Mouse (Mus musculus): Measurements from ENCODE around the gene Pramef12.
"Not testable (repeated sequence)": the region's sequence is repeated elsewhere in the genome, so short reads cannot be mapped to it uniquely, and the experiment has no call there.

The Pramef12 gene

GRCm38 (mm10) chr4:144408290-144408689, at the start of gene Pramef12:
Gene Pramef12, minus strand, starts transcription at chr4:144408464.
- POLR2A ChIA-PET = no interaction called here
- CTCF ChIA-PET = no interaction called here

- POLR2A ChIA-PET = no interaction called here
- CTCF ChIA-PET = no interaction called here
These were observed 45.0 kb upstream of the Pramef12 start, which contains the start of gene Gm9944 for GRCm38 (mm10) chr4:144453217-144453616. Gene Gm9944, minus strand, starts transcription at chr4:144453317.

GRCm38 (mm10) chr4:144448546-144448945, 40.3 kb upstream of the Pramef12 start:
- POLR2A ChIA-PET = no interaction called here
- CTCF ChIA-PET = no interaction called here

GRCm38 (mm10) chr4:144441582-144441981, 33.3 kb upstream of the Pramef12 start:
- CTCF ChIA-PET = no interaction called here
- POLR2A ChIA-PET = interaction anchor here in 1 of 4 experiments (0.5 kb wide), 1 partner anchor 123 kb away, joined by 3 read pairs; no protein-coding TSS in a partner anchor

- ChIA-PET POLR2A (no interaction called here), CTCF (no interaction called here)
These were observed 32.8 kb upstream of the Pramef12 start for GRCm38 (mm10) chr4:144441095-144441494.

GRCm38 (mm10) chr4:144438672-144439071, 30.4 kb upstream of the Pramef12 start, which contains the start of gene 1700012P22Rik:
Gene 1700012P22Rik, minus strand, starts transcription at chr4:144438772.
- POLR2A ChIA-PET = interaction anchor here in 1 of 4 experiments (0.6 kb wide), 1 partner anchor 468 kb away, joined by 6 read pairs; no protein-coding TSS in a partner anchor
- CTCF ChIA-PET = no interaction called here

- CTCF ChIA-PET = no interaction called here
- POLR2A ChIA-PET = interaction anchor here in 1 of 4 experiments (0.5 kb wide), 1 partner anchor 384 kb away, joined by 3 read pairs; no protein-coding TSS in a partner anchor
These were observed 25.0 kb upstream of the Pramef12 start for GRCm38 (mm10) chr4:144433216-144433615.

GRCm38 (mm10) chr4:144430723-144431122, 22.5 kb upstream of the Pramef12 start:
- CTCF ChIA-PET = no interaction called here
- POLR2A ChIA-PET = interaction anchor here in 1 of 4 experiments (1.1 kb wide), 1 partner anchor 19 kb away, joined by 3 read pairs; no protein-coding TSS in a partner anchor

- ChIA-PET CTCF (interaction anchor here in 2 of 4 experiments (0.6 to 0.7 kb wide), 2 partner anchors 8 to 1678 kb away, joined by 3 to 5 read pairs; no protein-coding TSS in a partner anchor), POLR2A (no interaction called here)
These were observed 20.6 kb upstream of the Pramef12 start for GRCm38 (mm10) chr4:144428868-144429267.

GRCm38 (mm10) chr4:144424590-144424989, 16.3 kb upstream of the Pramef12 start:
- ChIA-PET POLR2A (no interaction called here), CTCF (no interaction called here)

GRCm38 (mm10) chr4:144420644-144421043, 12.4 kb upstream of the Pramef12 start:
- CTCF ChIA-PET = interaction anchor here in 2 of 4 experiments (0.6 to 1.6 kb wide), 2 partner anchors 14 to 15 kb away, joined by 4 read pairs; no protein-coding TSS in a partner anchor
- POLR2A ChIA-PET = interaction anchor here in 1 of 4 experiments (1.0 to 1.3 kb wide), 2 partner anchors 14 to 16 kb away, joined by 3 to 7 read pairs; no protein-coding TSS in a partner anchor

GRCm38 (mm10) chr4:144406261-144406660, 2.0 kb downstream of the Pramef12 start:
- ChIA-PET POLR2A (interaction anchor here in 1 of 4 experiments (0.7 to 1.3 kb wide), 2 partner anchors 14 to 46 kb away, joined by 3 read pairs; no protein-coding TSS in a partner anchor), CTCF (interaction anchor here in 1 of 4 experiments (0.7 kb wide), 1 partner anchor 14 kb away, joined by 4 read pairs; no protein-coding TSS in a partner anchor)

- ChIA-PET CTCF (interaction anchor here in 2 of 4 experiments (0.6 to 1.1 kb wide), 3 partner anchors 487 to 1105 kb away, joined by 3 read pairs; partner anchors contain the start of gene Pdpn (in 1 of the 2)), POLR2A (interaction anchor here in 3 of 4 experiments (0.6 to 1.9 kb wide), 18 partner anchors 8 to 1434 kb away, joined by 3 to 7 read pairs (median 4); partner anchors contain the start of genes Pdpn (in 1 of the 3) and Pramef20 (in 1 of the 3))
These were observed 3.7 kb downstream of the Pramef12 start for GRCm38 (mm10) chr4:144404456-144405086.

GRCm38 (mm10) chr4:144402712-144403111, 5.6 kb downstream of the Pramef12 start:
- CTCF ChIA-PET = no interaction called here

GRCm38 (mm10) chr4:144396316-144396715, 11.9 kb downstream of the Pramef12 start:
- CTCF ChIA-PET = interaction anchor here in 2 of 4 experiments (0.6 to 1.2 kb wide), 3 partner anchors 15 to 857 kb away, joined by 3 to 8 read pairs (median 3); no protein-coding TSS in a partner anchor

More at GRCm38 (mm10) chr4:144402712-144403111, 5.6 kb downstream of the Pramef12 start:
- POLR2A ChIA-PET = no interaction called here

GRCm38 (mm10) chr4:144377911-144378310, 30.4 kb downstream of the Pramef12 start, which contains the start of gene Pramef20:
Gene Pramef20, minus strand, starts transcription at chr4:144377933.
- CTCF ChIA-PET = no interaction called here
- POLR2A ChIA-PET = interaction anchor here in 1 of 4 experiments (2.1 kb wide), 1 partner anchor 27 kb away, joined by 4 read pairs; no protein-coding TSS in a partner anchor

More at GRCm38 (mm10) chr4:144396316-144396715, 11.9 kb downstream of the Pramef12 start:
- POLR2A ChIA-PET = interaction anchor here in 2 of 4 experiments (0.6 to 2.0 kb wide), 7 partner anchors 8 to 178 kb away, joined by 3 to 7 read pairs (median 4); no protein-coding TSS in a partner anchor

- POLR2A ChIA-PET, CTCF ChIA-PET: not testable (repeated sequence)
These were observed 50.6 kb downstream of the Pramef12 start, which contains the start of gene Gm13119 for GRCm38 (mm10) chr4:144357642-144358041. Gene Gm13119, plus strand, starts transcription at chr4:144357942.
